Mouse (Mus musculus) urinary bladder, postnatal 4 days (tissue): ENCODE results near the gene Tmem183a.

Source experiments
- DNase-seq, 2 experiments: peaks; one replicate each; pipeline ENCODE4 v3.0.0; 2021 to 2022; ENCODE audit warnings: low spot score in 2 of 2

Tmem183a gene

DNA sequence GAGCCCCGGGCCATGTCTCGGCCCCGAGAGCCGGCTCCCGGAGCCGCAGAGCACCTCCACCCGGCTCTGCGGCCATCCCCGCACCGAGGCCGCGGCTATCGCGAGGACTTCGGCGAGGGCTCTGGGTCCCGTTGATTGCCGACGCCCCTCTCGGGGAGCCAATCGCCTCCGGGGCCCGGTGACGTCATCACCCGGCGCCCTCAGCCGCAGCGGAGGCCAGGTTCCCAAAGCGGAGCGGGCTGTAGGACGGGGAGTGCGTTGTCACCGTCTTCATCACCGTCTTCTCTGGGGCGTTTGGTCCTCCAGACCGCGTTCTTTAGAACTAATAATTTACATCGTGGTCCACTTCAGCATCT lies at the start of gene Tmem183a:
Tmem183a (minus strand) TSS at position 123 of the 356 bp plus-strand sequence.
- DNase-seq = peak; percentile 96 to 98

DNA sequence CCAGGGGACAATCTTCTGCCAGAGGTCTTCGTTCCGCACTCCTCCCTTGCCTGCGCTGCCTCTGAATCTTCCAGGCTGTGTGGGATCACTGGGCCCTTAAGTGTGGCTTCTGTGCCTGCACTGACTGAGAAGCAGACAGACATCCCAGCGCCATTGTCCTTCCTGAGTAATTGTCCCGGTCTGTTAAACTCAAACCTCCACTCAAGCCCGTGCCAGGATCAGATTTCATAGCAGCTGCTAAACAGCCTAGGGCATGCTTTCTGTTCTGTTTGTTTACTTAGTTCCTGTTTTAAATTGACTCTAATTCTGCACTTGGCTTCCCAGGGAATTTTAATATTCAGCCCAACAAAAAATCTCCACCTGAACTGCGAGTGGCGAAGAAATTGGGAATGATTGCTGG lies 46.3 kb upstream of the Tmem183a start:
- no peak for DNase-seq

DNA sequence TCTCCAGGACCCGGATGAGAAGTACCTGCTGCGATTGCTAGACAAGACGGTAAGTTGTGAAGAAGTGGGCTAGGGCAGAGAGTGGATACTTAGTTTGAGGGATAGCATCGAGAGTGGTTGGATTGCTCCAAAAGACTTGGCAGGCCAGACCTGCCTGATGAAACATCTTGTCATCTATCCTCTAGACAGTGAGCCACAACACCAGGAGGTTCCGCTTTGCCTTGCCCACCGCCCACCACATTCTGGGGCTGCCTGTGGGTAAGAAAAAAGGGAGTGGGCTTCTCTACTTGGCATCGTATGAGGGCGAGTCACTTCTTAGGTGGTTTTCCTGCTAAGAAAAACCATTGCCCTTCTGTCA lies 44.6 kb upstream of the Tmem183a start:
- no peak for DNase-seq

DNA sequence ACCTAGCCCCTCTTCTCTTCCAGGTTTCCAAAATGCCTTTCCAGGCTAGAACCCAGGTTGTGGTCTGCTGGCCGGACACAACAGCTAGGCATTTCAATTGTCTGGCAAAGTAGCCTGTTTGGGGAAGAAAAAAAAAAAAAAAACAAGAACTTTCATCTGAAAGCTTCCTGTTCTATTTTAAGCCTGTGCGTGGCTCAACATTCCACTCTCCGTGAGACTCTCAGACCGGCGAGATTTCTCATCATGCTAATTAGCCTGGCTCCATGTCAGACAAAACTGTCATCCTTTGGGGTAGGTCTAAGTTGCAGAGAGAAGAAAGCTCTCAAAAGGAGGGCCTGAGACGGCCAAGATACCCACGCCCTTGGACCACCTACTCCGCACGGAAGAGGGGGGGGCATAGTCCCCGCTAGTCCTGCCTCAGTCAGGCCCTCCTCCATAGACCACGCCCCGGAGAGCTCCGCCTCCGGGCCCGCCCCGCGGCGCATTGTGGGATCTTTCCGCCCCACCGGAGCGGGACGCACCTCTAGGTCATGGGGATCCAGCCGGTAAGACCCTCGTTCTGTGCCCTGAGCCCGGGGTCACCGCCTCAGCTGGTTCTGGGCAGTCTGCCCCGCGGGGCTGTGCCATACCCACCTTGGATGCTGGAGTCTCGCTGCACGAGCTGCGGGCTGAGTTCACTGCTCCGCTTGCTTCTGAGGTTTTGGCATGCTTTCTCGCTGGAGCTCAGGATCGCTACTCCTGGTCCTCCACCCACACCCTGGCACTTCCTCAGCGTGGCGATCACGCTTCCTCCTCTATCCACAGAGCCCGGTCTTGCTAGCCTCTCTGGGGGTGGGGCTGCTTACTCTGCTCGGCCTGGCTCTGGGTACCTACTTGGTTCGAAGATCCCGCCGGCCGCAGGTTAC lies 44.0 kb upstream of the Tmem183a start, which contains the start of gene Cyb5r1:
Cyb5r1 (plus strand) TSS at position 51 of the 905 bp plus-strand sequence.
- peak; percentile 65 to 78 for DNase-seq

DNA sequence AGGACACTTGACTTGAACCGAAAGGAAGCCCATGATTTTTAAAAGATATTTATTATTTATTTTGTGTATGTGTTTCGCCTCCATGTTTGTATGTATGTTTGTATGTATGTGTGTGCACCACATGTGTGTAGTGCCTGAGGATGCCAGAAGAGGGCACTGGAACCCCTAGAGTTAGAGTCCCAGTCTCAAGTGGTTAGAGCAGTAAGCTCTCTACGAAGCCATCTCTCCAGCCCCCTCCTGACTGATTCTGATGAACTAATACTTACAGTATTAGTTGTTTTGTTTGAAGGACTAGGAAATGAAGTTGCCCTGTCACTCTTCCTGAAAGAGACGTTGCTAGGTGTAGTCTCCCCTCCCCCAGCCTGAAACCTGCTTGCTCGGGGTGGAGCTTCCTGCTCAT lies 38.0 kb upstream of the Tmem183a start:
- DNase-seq = no peak

DNA sequence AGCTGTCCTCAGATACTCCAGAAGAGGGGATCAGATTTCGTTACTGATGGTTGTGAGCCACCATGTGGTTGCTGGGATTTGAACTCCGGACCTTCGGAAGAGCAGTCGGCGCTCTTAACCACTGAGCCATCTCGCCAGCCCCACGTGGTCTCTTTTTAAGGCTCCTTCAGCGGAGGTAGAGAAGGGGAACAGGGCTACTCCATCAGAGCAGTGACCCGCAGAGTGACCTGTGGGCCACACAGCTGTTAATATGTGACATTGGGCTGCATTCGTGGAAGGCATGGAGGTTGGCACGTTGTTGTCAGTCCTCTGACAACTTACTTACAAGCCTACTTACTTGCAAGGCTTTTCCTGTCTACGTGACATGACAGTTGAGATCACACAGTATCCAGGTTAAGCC lies 36.4 kb upstream of the Tmem183a start:
- DNase-seq = no peak

DNA sequence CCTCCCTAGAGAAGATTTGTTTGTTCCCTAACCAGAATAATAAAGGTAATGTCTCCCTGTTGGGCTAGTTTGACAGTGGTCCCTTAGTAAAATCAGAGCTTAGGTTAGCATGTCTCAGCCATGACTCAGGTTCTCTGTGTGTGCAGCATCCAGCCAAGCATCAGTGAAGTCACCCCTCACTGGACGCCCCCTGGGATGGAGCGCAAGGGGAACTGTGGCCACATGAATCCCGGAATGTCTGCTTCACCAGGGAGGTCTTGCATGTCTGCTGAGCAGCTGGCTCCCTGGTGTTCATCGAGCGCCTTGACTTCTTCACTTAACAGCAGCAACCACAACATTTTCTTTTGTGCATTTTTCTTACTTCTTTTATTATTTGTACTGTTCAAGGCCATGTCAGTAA lies 32.0 kb upstream of the Tmem183a start:
- no peak for DNase-seq

DNA sequence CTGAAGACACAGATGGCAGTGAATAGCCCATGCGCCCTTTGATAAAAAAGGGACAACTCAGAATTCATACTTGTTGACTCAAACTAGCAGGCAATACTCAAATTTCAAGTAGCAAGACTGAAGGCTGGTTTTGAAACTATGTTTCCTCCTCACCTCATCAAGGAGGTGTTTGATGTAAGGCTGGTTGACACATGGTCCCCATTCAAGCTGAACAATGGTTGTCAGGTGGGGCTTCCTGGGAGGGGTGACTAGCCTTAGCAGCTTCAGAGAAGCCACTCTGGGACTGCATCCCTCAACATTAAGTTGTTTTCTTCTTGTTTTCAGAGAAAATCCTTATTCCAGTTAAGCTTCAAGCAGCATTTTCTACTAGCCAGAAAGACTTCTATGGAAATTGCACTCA lies 23.9 kb upstream of the Tmem183a start, which contains the start of gene 4933406M09Rik:
4933406M09Rik (plus strand) TSS at position 275 of the 400 bp plus-strand sequence.
- DNase-seq = no peak

DNA sequence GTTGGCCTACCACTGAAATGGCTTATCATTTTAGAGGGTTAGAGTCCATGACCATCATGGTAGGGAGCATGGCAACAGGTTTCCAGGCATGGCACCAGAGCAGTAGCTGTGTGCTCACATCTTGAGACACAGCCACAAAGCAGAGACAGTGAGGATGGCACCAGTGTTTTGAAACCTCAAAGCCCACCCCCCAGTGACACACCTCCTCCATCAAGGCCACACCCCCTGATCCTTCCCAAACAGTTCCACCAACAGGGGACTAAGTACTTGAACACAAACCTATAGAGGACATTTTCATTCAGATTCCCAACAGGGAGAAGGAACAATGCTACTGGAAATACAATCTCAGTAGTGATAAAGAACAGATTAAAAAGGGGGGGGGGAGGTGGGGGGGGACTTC lies 23.4 kb upstream of the Tmem183a start:
- DNase-seq = no peak

DNA sequence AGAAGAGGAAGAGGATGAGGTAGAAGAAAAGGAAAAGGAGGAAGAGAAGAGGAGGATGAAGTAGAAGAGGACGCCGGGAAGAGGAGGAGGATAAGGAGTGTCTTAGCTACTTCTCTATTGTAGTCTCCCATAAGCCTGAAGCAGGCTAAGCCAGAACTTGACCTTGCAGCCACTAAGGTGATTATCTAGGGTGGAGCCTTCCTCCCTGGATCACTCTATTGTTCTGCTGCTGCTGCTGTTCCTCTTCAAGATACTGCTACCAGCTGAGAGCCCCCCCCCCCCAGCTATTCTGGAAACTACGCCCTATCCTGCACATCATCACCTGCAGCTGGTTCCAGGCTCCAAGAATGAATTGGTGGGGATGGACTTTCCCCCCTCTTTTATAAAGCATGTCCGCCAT lies 22.8 kb upstream of the Tmem183a start:
- DNase-seq = no peak

DNA sequence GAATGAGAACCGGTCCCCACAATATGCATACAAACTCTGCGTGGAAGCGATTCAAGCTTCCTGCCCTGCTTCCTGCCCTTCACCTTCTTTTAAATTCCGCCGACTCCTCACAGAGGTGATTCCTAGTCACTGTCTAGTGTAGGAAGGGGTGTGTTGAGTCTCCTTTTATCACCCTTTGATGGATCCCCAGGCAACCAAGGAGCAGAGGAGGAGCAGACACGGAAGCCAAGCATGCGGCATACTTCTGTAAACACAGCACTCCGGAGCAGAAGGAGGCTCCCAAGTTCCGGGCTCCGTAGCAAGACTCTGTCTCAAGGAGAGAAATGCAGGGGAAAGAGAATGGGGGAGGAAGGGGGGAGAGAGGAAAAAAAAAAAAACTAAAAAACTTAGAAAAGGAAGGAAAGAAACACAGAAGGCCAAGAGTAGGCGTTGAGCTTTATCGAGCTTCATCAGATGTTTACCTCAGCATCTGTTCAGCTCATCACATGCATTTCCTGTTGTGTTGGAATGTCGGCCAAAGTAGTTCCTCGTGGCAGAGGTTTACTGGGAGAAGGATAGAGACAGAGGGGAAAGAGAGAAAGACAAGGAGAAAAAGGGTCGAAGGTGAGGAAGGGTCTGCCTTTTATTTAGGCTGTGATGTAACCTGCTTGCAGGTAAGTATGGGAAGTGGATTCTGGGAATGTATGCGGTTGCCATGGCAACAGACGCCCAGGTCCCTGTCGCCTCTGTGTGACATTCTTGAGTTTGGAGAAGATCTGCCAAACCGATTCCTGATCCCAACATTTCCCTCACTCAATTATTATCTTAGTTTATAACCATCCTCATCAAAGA lies 20.2 kb upstream of the Tmem183a start:
- no peak for DNase-seq

DNA sequence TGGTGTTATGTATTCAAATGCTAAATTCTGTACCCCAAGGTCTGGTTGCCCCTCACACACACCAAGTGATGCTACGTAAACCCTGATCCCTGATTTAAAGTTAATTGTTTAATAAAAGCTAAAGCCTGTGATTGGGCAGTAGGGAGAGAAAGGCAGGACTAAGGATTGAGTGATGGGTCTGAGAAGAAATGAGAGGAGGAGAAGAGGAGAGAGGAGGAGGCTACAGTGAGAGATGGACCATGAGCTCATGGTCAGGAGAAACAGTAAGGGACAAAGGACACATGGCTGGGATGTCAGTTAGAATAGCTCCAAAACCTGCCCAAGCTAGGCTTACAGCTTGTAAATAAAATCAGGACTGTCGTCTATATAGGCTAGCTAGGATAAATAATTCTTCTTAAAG lies 19.3 kb upstream of the Tmem183a start:
- DNase-seq = no peak

DNA sequence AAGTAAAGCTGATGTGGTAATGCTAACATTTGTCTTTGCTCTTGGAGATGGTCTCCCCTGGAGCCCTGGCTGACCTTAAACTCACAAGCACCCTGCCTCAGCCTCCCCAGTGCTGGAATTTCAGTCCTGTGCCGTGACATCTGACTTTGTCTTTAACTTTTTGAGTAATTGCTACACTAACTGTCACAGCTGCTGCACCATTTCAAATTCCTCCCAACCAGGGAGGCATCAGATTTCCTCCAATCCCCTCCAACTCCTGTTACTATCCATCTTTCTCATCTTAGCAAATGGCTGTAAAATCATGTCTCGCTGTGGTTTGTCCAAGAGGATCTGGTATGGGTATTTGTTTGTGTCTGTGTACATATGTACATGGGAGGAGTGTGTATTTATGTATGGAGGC lies 12.3 kb upstream of the Tmem183a start:
- no peak for DNase-seq

DNA sequence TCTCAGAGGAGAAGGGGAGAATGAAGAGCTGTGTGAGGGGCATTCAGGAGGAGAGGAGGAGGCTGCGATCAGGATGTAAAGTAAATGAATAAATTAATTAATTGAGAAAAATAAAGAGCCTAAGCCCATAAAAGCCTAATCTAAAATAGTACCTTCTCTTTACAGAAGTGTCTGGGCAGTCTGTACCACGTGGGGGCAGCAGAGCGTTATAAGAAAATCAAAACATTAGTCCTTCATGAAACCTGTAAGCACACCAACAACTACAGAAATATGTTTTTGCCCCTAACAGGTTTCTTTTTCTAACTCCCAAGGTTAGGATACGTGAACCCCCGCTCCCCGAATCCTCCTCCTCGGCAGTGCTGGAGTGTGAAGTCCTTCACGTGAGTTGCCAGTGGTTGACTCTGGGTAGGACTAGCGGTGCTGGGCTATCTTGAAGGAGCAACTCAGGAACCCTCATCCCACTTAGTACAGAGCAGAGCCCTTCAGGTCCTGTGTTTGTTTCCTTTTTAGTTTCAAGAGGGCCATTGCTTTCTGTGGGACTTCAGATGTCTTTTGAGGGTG lies 7.1 kb upstream of the Tmem183a start:
- peak in 1 of 2 experiments; percentile 35 for DNase-seq

DNA sequence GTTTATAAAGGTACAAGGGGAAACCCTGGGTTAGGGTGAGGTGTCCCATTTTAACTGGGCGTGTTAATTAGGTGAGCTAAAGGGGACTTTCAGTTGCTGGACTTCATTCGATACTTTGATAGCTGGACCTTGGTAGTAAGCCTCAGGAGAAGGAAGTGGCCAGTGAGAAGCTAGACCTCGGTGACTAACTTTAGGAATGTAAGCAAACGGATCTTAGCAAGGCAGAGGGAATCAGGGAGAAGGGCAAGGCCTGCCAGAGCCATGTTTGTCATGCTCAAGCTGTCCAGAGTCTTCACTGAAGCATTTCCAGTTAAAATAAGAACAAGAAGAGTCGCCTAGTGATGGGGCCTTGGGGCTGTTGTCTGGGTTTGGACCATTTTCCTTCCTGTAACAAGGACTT lies 3.7 kb upstream of the Tmem183a start:
- no peak for DNase-seq

DNA sequence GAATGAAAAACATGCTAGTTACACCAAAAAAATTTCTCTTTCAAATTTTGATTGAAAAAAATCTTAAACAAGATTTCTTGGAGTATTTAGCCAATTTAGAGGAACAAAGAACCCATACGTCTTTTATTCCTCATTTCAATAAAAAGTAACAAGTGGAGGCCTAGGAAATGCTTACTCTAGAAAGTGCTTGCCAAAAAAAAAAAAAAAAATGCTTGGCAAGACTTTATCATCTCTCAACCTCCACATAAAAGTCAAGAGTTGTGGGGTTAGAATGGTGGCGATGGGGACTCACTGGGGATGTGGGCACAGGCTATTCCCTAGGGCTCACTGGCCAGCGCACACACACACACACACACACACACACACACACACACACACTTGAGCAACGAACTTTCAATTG lies 1.4 kb upstream of the Tmem183a start:
- no peak for DNase-seq

DNA sequence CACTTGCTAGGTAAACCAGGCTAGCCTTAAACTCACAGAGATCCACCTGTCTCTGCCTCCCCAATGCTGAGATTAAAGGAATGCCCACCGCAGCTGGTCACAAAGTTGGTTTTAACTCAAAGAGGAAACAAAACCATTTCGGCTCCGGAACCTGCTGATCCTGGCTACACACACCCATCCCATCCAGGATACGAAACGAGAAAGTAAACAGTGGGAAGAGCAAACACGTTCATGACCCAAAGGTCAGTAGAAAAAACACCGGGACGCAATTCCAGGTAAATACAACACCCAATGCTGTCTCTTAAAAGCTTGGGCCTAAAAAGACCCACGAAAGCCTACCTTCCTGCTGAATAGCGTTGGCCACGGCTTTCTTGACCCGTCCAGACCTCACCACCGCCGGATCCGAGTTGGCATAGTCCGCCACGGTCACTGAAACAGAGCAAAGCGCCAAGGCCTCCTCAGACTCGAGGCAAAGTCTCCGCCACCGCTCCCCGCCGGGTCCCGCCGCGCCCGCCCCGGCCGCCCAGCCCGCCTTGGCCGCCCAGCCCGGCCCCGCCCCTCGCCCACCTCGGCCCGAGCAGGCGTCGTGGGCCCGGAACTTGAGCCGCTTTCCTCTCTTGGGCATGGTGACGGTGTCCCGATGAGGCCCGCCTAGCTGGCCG lies 453 bp downstream of the Tmem183a start:
- DNase-seq = no peak

DNA sequence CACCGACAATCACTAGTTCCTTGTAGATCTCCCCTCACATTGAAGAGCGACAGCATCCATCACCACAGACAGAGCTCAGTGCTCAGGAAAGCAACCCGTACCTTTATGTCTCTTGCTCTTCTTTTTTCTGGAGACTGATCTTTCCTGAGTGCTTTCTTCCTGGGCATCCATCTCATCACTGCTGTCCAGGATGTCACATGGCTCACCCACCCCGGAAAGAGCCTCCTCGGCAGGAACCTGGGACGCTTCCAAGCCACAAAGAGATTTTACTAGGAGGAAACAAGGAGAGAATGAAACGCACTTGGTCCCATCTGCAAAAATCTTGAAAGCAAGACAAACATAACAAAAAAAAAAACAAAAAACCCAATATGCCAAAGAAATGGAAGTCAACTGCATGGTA lies 1.1 kb downstream of the Tmem183a start:
- no peak for DNase-seq

DNA sequence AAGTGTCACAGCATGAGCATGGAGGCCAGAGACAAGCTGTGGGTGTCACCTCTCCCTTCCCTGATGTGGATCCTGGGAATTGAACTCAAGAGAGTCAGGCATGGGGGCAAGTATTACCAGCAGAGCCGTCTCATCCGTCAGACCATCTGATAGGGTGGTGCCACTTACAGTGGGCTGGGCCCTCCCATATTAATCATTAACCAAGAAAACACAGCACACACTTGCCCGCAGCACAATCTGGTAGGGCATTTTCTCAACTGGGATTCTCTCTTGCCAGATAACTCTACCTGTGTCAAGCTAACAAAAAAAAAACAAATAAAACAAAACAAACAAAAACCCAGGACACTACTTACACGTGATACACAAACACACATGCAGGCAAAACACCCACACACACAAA lies 4.3 kb downstream of the Tmem183a start:
- no peak for DNase-seq

DNA sequence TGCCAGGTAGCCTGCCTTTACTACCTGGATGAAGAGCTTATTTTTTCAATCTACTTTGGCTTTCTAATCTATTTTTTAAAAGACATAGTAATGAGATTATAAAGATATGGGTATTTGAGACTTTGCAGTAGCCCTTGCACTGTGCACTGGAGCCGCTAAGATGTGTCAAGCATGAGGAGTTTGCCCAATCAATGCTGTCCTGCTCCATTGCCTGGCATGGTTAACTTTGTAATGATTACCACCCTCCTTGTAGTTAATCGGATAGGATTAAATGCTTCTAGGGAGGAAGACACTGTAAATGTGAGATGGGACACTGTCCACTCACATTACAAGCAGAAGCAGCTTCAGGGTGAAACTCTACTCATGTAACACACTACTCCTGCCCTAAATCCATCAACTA lies 8.5 kb downstream of the Tmem183a start:
- DNase-seq = no peak

DNA sequence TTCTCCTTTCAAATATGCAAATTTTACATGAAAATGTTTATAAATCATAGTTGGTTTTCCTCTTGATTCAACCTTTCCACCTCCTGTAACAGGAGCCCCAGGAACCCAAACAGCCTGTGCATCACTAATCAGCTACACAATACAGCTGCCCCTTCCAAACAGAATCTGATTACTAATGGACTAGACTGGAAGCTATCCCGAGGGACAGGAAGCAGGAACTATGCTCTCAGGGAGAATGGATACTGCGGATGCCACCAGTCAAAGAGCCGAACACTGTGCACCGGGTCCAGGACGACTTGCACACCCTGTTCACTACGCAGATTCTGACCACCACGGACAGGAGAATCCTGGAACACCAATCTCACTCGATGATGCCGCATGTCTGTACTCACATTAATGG lies 14.0 kb downstream of the Tmem183a start:
- no peak for DNase-seq

DNA sequence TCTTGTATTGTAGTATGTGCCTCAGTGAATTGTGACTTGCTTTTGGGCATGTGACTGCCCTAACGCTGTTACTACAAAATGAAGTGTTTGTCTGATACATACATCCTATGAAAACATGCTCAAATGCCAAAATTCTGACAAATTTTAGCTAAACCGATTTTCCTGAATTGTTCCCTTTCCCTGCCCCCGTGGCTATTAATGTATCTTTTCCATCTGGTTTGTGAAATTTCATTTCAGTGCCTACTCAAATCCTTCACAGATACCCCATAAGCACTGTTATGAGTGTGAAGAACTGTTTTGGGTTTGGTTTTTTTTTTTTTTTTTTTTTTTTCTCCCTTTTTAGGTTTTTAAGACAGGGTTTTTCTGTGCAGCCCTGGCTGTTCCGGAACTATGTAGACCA lies 16.7 kb downstream of the Tmem183a start:
- no peak for DNase-seq
